Mouse (Mus musculus) midbrain, embryonic 12.5 days (tissue): Measurements from ENCODE around the gene Ptprg. TPM values are rescaled to one million over a fixed set of nuclear protein-coding genes. Genes with fewer than 3 reads are reported as not detected.

Experiments
- ATAC-seq: fragments of 200-750 bp; cut with Nextera tagmentation; 2 replicates; pipeline ENCODE4 v1.8.0; 2017; ENCODE audit warnings: low read depth, moderate TSS enrichment, moderate library complexity; ENCODE audit not compliant: low FRiP score
- H3K27ac ChIP-seq: fragments of 300-500 bp; sonication (generic); replicated peaks from 2 replicates; pipeline ENCODE4 v1.5.1; 2016; ENCODE audit warnings: mild to moderate bottlenecking
- H3K27me3 ChIP-seq: fragments of 300-500 bp; sonication (generic); 2 replicates; pipeline ENCODE4 v1.6.1; 2016; ENCODE audit warnings: mild to moderate bottlenecking
- H3K36me3 ChIP-seq: fragments of 300-500 bp; sonication (generic); 2 replicates; pipeline ENCODE4 v1.6.1; 2016
- H3K4me1 ChIP-seq: fragments of 300-500 bp; sonication (generic); 2 replicates; pipeline ENCODE4 v1.6.1; 2016
- H3K4me2 ChIP-seq: fragments of 300-500 bp; sonication (generic); replicated peaks from 2 replicates; pipeline ENCODE4 v1.6.1; 2016; ENCODE audit warnings: mild to moderate bottlenecking, moderate library complexity
- H3K4me3 ChIP-seq: fragments of 300-500 bp; sonication (generic); 2 replicates; pipeline ENCODE4 v1.5.1; 2016; ENCODE audit warnings: mild to moderate bottlenecking
- H3K9ac ChIP-seq: fragments of 300-500 bp; sonication (generic); replicated peaks from 2 replicates; pipeline ENCODE4 v1.6.1; 2016; ENCODE audit warnings: mild to moderate bottlenecking, moderate library complexity
- H3K9me3 ChIP-seq: fragments of 300-500 bp; sonication (generic); 2 replicates; pipeline ENCODE4 v1.6.1; 2016; ENCODE audit warnings: mild to moderate bottlenecking
- WGBS: fragments of 180-500 bp; shearing (Covaris S2); methylation state at CpG from one replicate; pipeline ENCODE4 v1.1.7; 2016; 5-methylcytosine and 5-hydroxymethylcytosine counted together
- polyA plus RNA-seq: library from polyadenylated mRNA; unstranded; fragments of >200 nt; fragmentation: Nextera tagmentation; extraction: Ambion mirVana; gene quantifications from 2 replicates; pipeline ENCODE4 v1.2.1, GENCODE M21; 2016

The Ptprg gene
- 39.9 and 47.4 TPM in 2 replicates for polyA plus RNA-seq

DNA sequence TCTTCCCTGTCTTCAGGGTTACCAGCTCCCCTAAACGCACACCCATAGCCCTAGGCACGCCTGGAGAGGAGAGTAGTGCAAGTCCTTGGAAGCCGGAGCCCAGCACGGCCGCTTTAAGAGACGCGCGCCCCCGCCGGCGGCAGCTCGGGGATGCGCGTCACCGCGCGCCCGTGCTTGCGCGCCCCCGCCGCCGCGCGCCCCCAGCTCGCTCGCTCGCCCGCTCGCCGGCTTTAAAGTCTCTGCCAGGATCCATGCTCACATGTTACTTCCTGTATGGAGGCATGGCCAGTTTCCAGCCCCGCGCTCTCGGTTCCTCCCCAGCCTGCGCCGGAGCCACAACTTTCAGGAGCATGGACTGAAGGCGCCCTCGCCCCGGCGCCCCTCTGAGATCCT, at the start of gene Ptprg:
Gene Ptprg, plus strand, starts transcription at position 260 of the 393 bp plus-strand sequence.
- H3K36me3 ChIP-seq, result no peaks in the 10 kb centered on the region
- H3K4me3 ChIP-seq, result peak within 1 kb of the TSS; percentile 64
- H3K4me2 ChIP-seq, result peak within 1 kb of the TSS; percentile 77
- H3K27me3 ChIP-seq, result peaks cover 9% of the 10 kb centered on the region; the same call in 1 of the 2 replicates
- ATAC-seq, result peak; percentile 84
- peak within 1 kb of the TSS; percentile 81 for H3K9ac ChIP-seq
- under 1% methylated on average over 40 of the region's 40 CpGs for WGBS
- H3K4me1 ChIP-seq, result peaks cover 16% of the 10 kb centered on the region
- H3K9me3 ChIP-seq, result no peaks in the 10 kb centered on the region
- H3K27ac ChIP-seq, result peak within 1 kb of the TSS; percentile 94

DNA sequence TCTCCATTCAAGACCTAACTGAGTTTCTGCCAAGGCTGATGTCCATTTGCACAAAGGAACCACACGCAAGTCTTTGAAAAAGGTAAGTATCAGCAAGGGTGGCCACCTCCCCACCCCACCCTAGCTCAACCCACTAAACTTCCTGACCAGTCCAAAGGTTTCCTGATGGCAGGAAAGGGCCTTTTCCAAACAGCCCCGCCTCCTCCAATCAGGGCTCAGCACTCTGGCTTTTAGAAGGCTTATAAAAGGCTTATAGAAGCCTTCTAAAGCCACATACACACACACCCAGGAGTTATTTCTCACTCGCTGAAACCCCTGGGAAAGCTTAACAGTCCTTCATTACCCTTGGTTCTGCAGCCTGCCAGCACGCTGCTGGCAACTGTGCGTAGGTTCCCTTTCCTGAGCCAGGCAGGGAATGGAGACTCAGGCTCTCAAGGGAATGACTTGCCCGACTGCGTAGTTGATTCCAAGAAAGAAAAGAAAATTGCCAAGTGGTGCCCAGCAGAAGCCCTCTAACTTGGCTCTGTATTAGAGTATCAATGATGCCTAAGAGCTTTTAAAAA, 49.4 kb upstream of the Ptprg start:
- Histone ChIP-seq H3K9me3 (no peaks in the 10 kb centered on the region), H3K4me1 (no peaks in the 10 kb centered on the region), H3K4me2 (no peak overlapping the region), H3K4me3 (no peak overlapping the region), H3K27ac (no peak overlapping the region), H3K9ac (no peak overlapping the region), H3K27me3 (no peaks in the 10 kb centered on the region), H3K36me3 (no peaks in the 10 kb centered on the region)
- WGBS, result 69% methylated on average over 7 of the region's 7 CpGs
- no peak for ATAC-seq

DNA sequence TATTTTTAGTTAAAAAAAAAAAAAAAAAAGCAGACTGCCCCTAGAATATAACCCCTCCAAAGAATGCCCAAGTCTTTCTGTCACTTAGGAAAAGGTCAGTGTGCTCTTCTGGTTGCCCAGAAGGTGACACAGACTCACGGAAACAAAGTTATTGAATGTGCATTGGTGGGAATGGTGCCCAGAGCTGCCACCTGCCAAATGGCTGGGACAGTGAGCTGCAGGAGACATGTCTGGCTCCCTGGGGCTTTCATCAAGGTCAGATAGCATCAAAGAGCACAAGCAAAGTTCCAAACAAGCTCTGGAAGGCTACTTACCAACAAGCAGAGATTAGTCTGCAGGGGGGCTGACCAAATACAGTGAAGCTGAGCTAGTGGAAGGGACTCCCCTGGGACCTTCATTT, 43.2 kb upstream of the Ptprg start:
- H3K27me3 ChIP-seq, result no peaks in the 10 kb centered on the region
- H3K4me3 ChIP-seq, result no peak overlapping the region
- 78% methylated on average over 1 of the region's 1 CpGs for whole genome bisulfite sequencing
- no peaks in the 10 kb centered on the region for H3K4me1 ChIP-seq
- no peak overlapping the region for H3K9ac ChIP-seq
- no peak overlapping the region for H3K4me2 ChIP-seq
- ATAC-seq, result no peak
- no peak overlapping the region for H3K27ac ChIP-seq
- H3K36me3 ChIP-seq, result no peaks in the 10 kb centered on the region
- H3K9me3 ChIP-seq, result no peaks in the 10 kb centered on the region

DNA sequence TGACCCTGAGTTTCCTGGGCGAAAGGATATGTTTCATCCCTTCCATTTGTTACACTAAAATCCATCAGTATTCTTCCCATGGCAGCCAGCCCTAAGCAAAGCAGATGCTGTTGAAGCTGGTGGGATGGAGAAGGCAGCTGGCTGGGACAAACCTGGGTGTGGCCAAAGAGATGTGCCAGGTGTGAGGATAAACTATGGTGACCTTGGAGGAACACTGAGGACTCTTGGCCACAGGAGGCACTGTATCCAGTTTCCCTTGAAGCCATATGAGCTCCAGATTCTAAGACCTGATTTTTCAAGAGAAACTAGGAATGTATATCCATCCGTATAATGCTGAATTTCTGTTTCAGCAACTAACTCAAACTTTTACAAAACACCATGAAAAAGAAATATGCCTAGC, 34.2 kb upstream of the Ptprg start:
- WGBS, result 90% methylated on average over 2 of the region's 2 CpGs
- Histone ChIP-seq H3K27me3 (no peaks in the 10 kb centered on the region), H3K27ac (no peak overlapping the region), H3K4me3 (no peak overlapping the region), H3K36me3 (no peaks in the 10 kb centered on the region), H3K9me3 (no peaks in the 10 kb centered on the region), H3K9ac (no peak overlapping the region), H3K4me2 (no peak overlapping the region), H3K4me1 (no peaks in the 10 kb centered on the region)
- ATAC-seq, result no peak

DNA sequence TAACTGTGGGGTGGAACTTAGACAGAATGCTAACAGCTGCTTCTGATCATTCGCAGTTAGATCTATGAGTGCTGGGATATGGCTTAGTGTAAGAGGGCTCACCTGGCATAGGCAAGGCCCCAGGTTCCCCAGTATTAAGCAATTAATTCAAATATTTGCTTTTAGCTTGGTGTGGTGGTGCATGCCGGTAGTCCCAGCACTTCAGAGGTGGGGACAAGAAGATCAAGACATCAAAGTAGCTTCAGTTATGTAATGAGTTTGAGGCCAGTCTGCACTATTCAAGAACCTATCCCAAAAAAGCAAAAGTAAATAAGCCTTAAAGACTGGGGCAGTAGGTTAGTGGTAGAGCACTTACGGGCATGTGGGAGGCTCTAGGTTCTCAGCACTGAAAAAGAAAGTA, 30.3 kb upstream of the Ptprg start:
- Histone ChIP-seq H3K4me3 (no peak overlapping the region), H3K9ac (no peak overlapping the region), H3K4me2 (no peak overlapping the region), H3K36me3 (no peaks in the 10 kb centered on the region), H3K27me3 (no peaks in the 10 kb centered on the region), H3K4me1 (no peaks in the 10 kb centered on the region), H3K9me3 (no peaks in the 10 kb centered on the region), H3K27ac (no peak overlapping the region)
- ATAC-seq, result no peak
- WGBS, result 89% methylated on average over 3 of the region's 3 CpGs

DNA sequence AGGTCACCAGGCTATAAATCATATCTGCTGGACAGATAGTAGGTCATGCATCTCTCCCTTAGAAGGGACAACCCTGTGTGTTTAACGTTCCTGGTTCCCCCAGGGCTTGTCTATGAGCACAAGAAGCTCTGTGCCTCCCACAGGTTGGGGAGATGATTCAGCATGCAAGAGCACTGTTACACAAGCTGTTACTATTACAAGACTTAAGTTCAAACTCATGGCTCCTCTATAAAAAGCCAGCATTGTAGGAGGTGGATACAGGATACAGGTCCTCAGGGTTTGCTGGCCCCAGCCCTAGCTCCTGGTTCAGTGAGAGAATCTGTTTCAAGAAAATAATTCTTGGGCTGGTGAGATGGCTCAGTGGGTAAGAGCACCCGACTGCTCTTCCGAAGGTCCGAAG, 23.7 kb upstream of the Ptprg start:
- H3K9ac ChIP-seq, result no peak overlapping the region
- H3K4me3 ChIP-seq, result no peak overlapping the region
- H3K36me3 ChIP-seq, result no peaks in the 10 kb centered on the region
- ATAC-seq, result no peak
- H3K27me3 ChIP-seq, result 0 out of 2 replicates have a peak, but pooled peaks cover 4% of the 10 kb centered on the region
- H3K4me1 ChIP-seq, result peaks cover 16% of the 10 kb centered on the region
- no peak overlapping the region for H3K4me2 ChIP-seq
- WGBS, result 93% methylated on average over 4 of the region's 4 CpGs
- H3K9me3 ChIP-seq, result no peaks in the 10 kb centered on the region
- H3K27ac ChIP-seq, result no peak overlapping the region

DNA sequence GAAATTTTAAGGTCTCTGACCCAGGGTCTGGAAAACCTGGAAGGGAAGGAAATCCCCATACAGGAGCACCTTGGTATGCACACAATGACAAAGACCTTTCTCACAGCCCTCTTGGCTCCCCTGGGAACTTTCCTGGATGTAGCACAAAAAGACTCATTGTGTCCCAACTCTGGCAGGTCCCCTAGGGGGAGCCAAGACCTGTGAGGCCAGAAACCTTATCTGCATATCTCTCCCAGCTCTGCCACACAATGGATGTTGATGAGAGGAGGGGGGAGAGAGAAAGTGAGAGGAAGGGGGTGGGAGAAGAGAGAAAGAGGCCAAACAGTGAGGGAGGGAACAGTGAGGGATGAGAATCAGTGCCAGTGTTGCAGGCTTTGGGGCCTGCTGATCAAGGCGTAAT, 18.9 kb upstream of the Ptprg start:
- Histone ChIP-seq H3K9me3 (no peaks in the 10 kb centered on the region), H3K4me1 (peaks cover 21% of the 10 kb centered on the region), H3K27ac (no peak overlapping the region; the same call in 1 of the 2 replicates), H3K4me2 (no peak overlapping the region), H3K36me3 (no peaks in the 10 kb centered on the region), H3K4me3 (no peak overlapping the region), H3K9ac (no peak overlapping the region), H3K27me3 (0 out of 2 replicates have a peak, but pooled peaks cover 4% of the 10 kb centered on the region)
- ATAC-seq, result peak; percentile 75
- WGBS, result 28% methylated on average over 1 of the region's 1 CpGs

DNA sequence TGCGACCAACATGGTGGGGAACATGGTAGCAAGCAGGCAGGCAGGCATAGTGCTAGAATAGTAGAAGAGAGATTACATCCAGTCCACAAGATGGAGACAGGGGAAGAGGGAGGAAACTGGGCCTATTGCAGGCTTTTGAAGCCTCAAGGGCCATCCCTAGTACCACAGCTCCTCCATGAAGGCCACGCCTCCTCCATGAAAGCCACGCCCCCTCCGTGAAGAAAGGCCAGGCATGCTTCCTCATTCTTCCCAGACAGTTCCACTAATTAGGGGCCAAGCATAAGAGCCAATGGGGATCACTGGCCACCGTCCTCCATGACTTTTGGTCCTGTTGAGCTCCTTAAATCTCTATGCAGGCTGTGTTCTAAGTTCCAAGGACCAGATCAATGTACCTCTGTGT, 17.2 kb upstream of the Ptprg start:
- H3K27ac ChIP-seq, result no peak overlapping the region
- no peak overlapping the region for H3K4me2 ChIP-seq
- 86% methylated on average over 5 of the region's 5 CpGs for WGBS
- no peak for ATAC-seq
- H3K4me1 ChIP-seq, result peaks cover 19% of the 10 kb centered on the region
- H3K9me3 ChIP-seq, result no peaks in the 10 kb centered on the region
- no peak overlapping the region for H3K9ac ChIP-seq
- H3K4me3 ChIP-seq, result no peak overlapping the region
- H3K36me3 ChIP-seq, result no peaks in the 10 kb centered on the region
- 0 out of 2 replicates have a peak, but pooled peaks cover 4% of the 10 kb centered on the region for H3K27me3 ChIP-seq

DNA sequence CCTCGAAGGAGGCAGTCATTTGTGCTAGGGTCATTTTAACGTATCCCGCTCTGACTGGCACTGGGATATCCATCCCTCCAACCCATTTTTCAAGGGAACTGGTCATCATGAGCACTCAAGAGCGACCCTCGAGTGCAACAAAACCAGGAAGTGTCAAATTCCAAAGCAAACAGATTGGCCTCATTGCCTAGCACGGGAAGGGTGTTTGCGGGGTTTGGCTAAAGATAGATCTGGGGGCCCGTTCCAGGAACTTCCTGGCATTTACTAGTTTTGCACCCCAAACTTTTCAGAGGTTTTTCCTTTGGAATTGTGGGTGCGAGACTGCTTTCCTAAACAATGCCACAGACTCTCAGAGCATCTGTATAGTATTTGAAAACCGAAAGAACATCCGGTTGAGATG, 1.4 kb upstream of the Ptprg start:
- ATAC-seq, result no peak
- Histone ChIP-seq H3K4me1 (peaks cover 14% of the 10 kb centered on the region), H3K9me3 (no peaks in the 10 kb centered on the region), H3K27me3 (peaks cover 9% of the 10 kb centered on the region; the same call in 1 of the 2 replicates), H3K9ac (no peak overlapping the region), H3K4me3 (peak overlapping the region; percentile 12; the same call in 1 of the 2 replicates), H3K27ac (no peak overlapping the region), H3K4me2 (peak overlapping the region; percentile 77), H3K36me3 (no peaks in the 10 kb centered on the region)
- 29% methylated on average over 11 of the region's 11 CpGs for whole genome bisulfite sequencing

DNA sequence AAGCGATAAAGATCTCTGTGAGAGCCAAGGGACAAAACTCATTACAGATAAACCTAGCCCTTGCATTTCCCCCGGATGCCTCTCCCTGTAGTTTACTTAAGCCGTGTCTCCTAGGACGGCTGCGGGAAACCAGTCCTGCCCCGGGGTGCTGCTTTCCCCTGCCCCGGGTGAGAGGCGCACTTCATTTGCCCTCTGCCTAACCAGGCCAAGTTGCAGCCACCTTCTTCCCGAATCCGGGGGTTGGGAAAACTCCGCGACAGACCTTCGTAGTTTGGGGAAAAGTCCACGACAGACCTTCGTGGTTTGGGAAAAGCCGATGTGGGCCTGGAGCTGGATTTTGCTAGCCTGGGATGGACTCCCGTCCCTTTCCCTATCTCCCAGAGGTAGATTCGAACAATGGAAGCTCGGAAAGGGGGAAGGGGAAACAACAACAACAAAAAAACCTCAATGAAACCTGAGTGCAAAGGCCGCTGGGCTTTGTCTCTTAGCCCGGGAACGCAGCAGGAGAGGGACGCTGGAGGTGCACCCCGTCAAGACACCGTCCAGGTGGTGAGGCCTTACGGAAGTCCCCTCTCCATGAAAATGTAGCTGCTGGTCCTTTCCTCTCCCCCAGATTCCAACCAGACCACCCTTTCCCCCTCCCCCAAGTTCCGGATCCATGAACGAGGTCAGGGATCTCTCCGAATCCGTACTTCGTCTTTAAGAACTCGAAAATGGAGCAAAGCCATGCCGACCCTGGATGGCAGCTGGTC, 635 bp upstream of the Ptprg start:
- Histone ChIP-seq H3K4me1 (peaks cover 16% of the 10 kb centered on the region), H3K36me3 (no peaks in the 10 kb centered on the region), H3K9me3 (no peaks in the 10 kb centered on the region), H3K4me3 (peak overlapping the region; percentile 64), H3K27ac (peak overlapping the region; percentile 94), H3K27me3 (peaks cover 9% of the 10 kb centered on the region; the same call in 1 of the 2 replicates), H3K9ac (peak overlapping the region; percentile 81), H3K4me2 (peak overlapping the region; percentile 77)
- no peak for ATAC-seq
- under 1% methylated on average over 33 of the region's 33 CpGs for WGBS

DNA sequence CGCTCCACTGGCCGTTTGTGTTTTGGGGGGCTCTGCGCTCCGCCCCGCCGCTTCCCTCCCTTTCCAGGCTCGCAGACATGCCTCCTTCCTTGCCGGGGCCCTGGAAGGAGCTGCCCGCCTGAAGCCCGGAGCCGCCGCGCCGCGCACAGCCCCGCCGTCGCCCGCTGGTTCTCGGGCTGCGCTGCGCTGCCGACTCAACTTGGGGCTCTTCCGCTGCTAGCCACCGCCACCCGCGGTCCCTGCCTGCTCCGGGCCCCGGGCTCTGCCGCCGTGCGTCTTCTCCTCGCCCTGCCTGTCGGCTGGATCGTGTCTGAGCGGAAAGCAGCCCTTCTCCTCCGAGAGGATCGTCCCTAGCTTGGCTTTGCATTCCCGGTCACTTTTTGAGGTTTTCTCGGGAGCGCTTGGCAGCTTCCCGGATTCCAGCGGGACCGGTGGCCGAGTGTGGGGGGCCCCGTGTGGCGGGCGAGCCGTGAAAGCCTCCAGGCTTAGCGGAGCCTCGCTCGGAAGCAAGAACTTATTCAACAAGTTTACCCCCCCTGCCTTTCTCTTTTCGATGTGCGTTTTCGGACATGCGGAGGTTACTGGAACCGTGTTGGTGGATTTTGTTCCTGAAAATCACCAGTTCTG, 460 bp downstream of the Ptprg start:
- H3K4me1 ChIP-seq, result peaks cover 16% of the 10 kb centered on the region
- peak; percentile 44 for ATAC-seq
- peak overlapping the region; percentile 94 for H3K27ac ChIP-seq
- no peaks in the 10 kb centered on the region for H3K9me3 ChIP-seq
- peak overlapping the region; percentile 64 for H3K4me3 ChIP-seq
- peak overlapping the region; percentile 77 for H3K4me2 ChIP-seq
- peak overlapping the region; percentile 81 for H3K9ac ChIP-seq
- H3K27me3 ChIP-seq, result peaks cover 9% of the 10 kb centered on the region; the same call in 1 of the 2 replicates
- under 1% methylated on average over 57 of the region's 57 CpGs for WGBS
- H3K36me3 ChIP-seq, result no peaks in the 10 kb centered on the region
